Mouse (Mus musculus) limb, embryonic 12.5 days (tissue): ENCODE measurements around the gene Il18rap. TPM values are rescaled to one million over a fixed set of nuclear protein-coding genes. Genes with fewer than 3 reads are reported as not detected.

ENCODE experiments used
- polyA plus RNA-seq: library from polyadenylated mRNA; unstranded; fragments of >200 nt; fragmentation: Nextera tagmentation; extraction: Ambion mirVana; gene quantifications from 2 replicates; pipeline ENCODE4 v1.2.1, GENCODE M21; 2016

Il18rap gene
- polyA plus RNA-seq, 1 experiment from 2014 or later: 0.16 TPM

Other genes with a start within 250 kb of the Il18rap start
- gene Il1rl2, start 190.8 kb upstream of the Il18rap start, polyA plus RNA-seq: 2.3 and 2.4 TPM in 2 replicates
- 0.24 and 0.27 TPM in 2 replicates for gene Il1rl1, start 85.8 kb upstream of the Il18rap start, polyA plus RNA-seq
- not detected in 2 replicates for gene Il18r1, start 49.8 kb upstream of the Il18rap start, polyA plus RNA-seq
- not detected in 2 replicates for gene Slc9a4, start 64.7 kb downstream of the Il18rap start, polyA plus RNA-seq
- 0.05 and 0.20 TPM in 2 replicates for gene Slc9a2, start 165.2 kb downstream of the Il18rap start, polyA plus RNA-seq